Comparison of ENCODE assay signal across 10 mouse cellular contexts in genomic region chr6:97130979-97131378, GRCm38 (mm10). TPM values are rescaled to one million over a fixed set of nuclear protein-coding genes. Genes with fewer than 3 reads are reported as not detected.
DNase-seq lines count a peak whose midpoint lies in the region; ATAC-seq and TF ChIP-seq lines count a peak whose summit lies in the region.
"Had no signal": no experiment of that assay in that cellular context is flagged by ENCODE, and none has a peak within 500 bp of the region (broad histone marks: within the 10 kb centered on the region; RNA-seq: fewer than 3 reads in every experiment).

No protein-coding gene starts in this region.

- H3K9ac ChIP-seq in liver, adult 2 months (ENCODE audit: low read depth, low read length): no peak overlapping the region
- H3K9ac ChIP-seq in liver, embryonic 11.5 days (ENCODE audit: low read depth, low read length): no peak overlapping the region
- H3K9ac ChIP-seq in CH12.LX (ENCODE audit: insufficient read depth, low read depth): no peak overlapping the region

- H3K4me3 ChIP-seq in liver, adult 2 months (ENCODE audit: insufficient read depth, low read depth, low read length): no peak overlapping the region
- H3K4me3 ChIP-seq in liver, embryonic 11.5 days (ENCODE audit: low read depth, low read length): no peak overlapping the region
- H3K4me3 ChIP-seq in CH12.LX (replicated peaks in 1 of 3; ENCODE audit: low read depth in 2 of 3, low read length in 2 of 3, poor library complexity in 1 of 3): no peak overlapping the region

- WGBS in liver, adult 2 months: 78% methylated on average over 5 of the region's 5 CpGs
- 70% methylated on average over 5 of the region's 5 CpGs for WGBS in liver, embryonic 11.5 days

- H3K27ac ChIP-seq in liver, adult 2 months (replicated peaks; ENCODE audit: insufficient read depth, low read depth, low read length): no peak overlapping the region
- no peak overlapping the region for H3K27ac ChIP-seq in liver, embryonic 11.5 days (ENCODE audit: low read depth, low read length)
- no peak overlapping the region for H3K27ac ChIP-seq in CH12.LX (ENCODE audit: insufficient read depth, low read depth)

- no peak for TF ChIP-seq RAD21 in CH12.LX (IDR thresholded peaks at IDR 0.05; ENCODE audit: low read depth, low read length)

- TF ChIP-seq POLR2A in liver, adult 2 months (IDR thresholded peaks at IDR 0.05; ENCODE audit: extremely low read depth, insufficient read depth, low read length): no peak
- TF ChIP-seq POLR2A in CH12.LX (IDR thresholded peaks at IDR 0.05; ENCODE audit: low read depth, low read length): no peak

- in situ Hi-C loops in CH12.LX (cut with MboI; ENCODE audit: low pct_ligation_motif_present, low pct_unique_long_range_greater_than_20kb, low sequenced_read_pairs): no loop called here

- DNase-seq in heart, adult 11 months: peak; percentile 70
- DNase-seq in heart, postnatal 14 days: no peak
- no peak for DNase-seq in liver, adult 2 months (ENCODE audit: extremely low read depth, low read depth, low spot score)
- DNase-seq in liver, embryonic 11.5 days (ENCODE audit: low spot score): no peak
- DNase-seq in CH12.LX (ENCODE audit: extremely low read depth): peak; percentile 30
- peak; percentile 41 for DNase-seq in embryo, embryonic 10.5 days (ENCODE audit: low spot score)
- no peak for DNase-seq in spleen, adult 12 weeks (ENCODE audit: low spot score)
- DNase-seq in gastrocnemius, postnatal 36 days: no peak
- DNase-seq: heart, postnatal 4 days; layer of hippocampus, postnatal 36 days had no signal

- H3K4me1 ChIP-seq in liver, adult 2 months (ENCODE audit: control insufficient read depth, insufficient read depth, low read length): no peaks in the 10 kb centered on the region
- no peaks in the 10 kb centered on the region for H3K4me1 ChIP-seq in liver, embryonic 11.5 days (replicated peaks; ENCODE audit: control insufficient read depth, insufficient read depth, low read length)
- no peaks in the 10 kb centered on the region for H3K4me1 ChIP-seq in CH12.LX (ENCODE audit: control insufficient read depth in 1 of 2, insufficient read depth in 2 of 2)

- TF ChIP-seq EP300 in CH12.LX (IDR thresholded peaks at IDR 0.05; ENCODE audit: low read length): no peak

- peak; percentile 32 for TF ChIP-seq CTCF in liver, adult 2 months (IDR thresholded peaks at IDR 0.05; ENCODE audit: low read depth, low read length)
- peak; percentile 23 to 43; a peak in 2 of 4 replicates for TF ChIP-seq CTCF in CH12.LX (conservative IDR thresholded peaks at IDR 0.05 in 1 of 2, IDR thresholded peaks at IDR 0.05 in 1 of 2; ENCODE audit: low read depth in 2 of 2, low read length in 2 of 2)

- peaks cover 40% of the 10 kb centered on the region for H3K36me3 ChIP-seq in liver, adult 2 months (ENCODE audit: control insufficient read depth, insufficient read depth, low read length)
- no peaks in the 10 kb centered on the region for H3K36me3 ChIP-seq in liver, embryonic 11.5 days (ENCODE audit: control insufficient read depth, insufficient read depth, low read length)
- H3K36me3 ChIP-seq in CH12.LX (replicated peaks in 1 of 2; ENCODE audit: control insufficient read depth in 1 of 2, insufficient read depth in 1 of 2, low read length in 1 of 2): peaks cover 26 to 69% of the 10 kb centered on the region in 2 experiments

- no peaks in the 10 kb centered on the region for H3K27me3 ChIP-seq in liver, adult 2 months (ENCODE audit: control insufficient read depth, insufficient read depth, low read length)
- H3K27me3 ChIP-seq in liver, embryonic 11.5 days (replicated peaks; ENCODE audit: control insufficient read depth, insufficient read depth, low read length): no peaks in the 10 kb centered on the region
- no peaks in the 10 kb centered on the region for H3K27me3 ChIP-seq in CH12.LX (replicated peaks)

- no peak for ATAC-seq in liver, embryonic 11.5 days (replicated peaks; ENCODE audit: low FRiP score)

- no peak overlapping the region for H3K4me2 ChIP-seq in liver, embryonic 11.5 days
- no peak overlapping the region for H3K4me2 ChIP-seq in CH12.LX (ENCODE audit: insufficient read depth, low read depth, poor library complexity, severe bottlenecking)

- dilution Hi-C loops in CH12.LX (cut with MboI; ENCODE audit: extremely low pct_ligation_motif_present, extremely low pct_unique_long_range_greater_than_20kb, low sequenced_read_pairs): no loop called here

- no peaks in the 10 kb centered on the region for H3K9me3 ChIP-seq in liver, embryonic 11.5 days (ENCODE audit: control insufficient read depth, low read length)
- no peaks in the 10 kb centered on the region for H3K9me3 ChIP-seq in CH12.LX (replicated peaks; ENCODE audit: low read length)

- no peaks in the 10 kb centered on the region for H3K79me2 ChIP-seq in liver, adult 2 months (ENCODE audit: control insufficient read depth, insufficient read depth, low read length)
- H3K79me2 ChIP-seq in CH12.LX (replicated peaks; ENCODE audit: control insufficient read depth, extremely low read depth, insufficient read depth, poor library complexity, severe bottlenecking): no peaks in the 10 kb centered on the region

- intact Hi-C loops in heart, postnatal 14 days (cut with DNase I): no loop called here
- intact Hi-C loops in gastrocnemius, postnatal 36 days (cut with DNase I): no loop called here

TF ChIP-seq in CH12.LX, 34 proteins besides CTCF, POLR2A, EP300 and RAD21:
- TF ChIP-seq NELFE (IDR thresholded peaks at IDR 0.05; ENCODE audit: low read depth, low read length): no peak
TF ChIP-seq in CH12.LX: peak in this region for 0.

RNA-seq across cellular contexts. Expression of gene Eogt, which starts 18.0 kb away (rescaled TPM):
- total RNA-seq in heart, postnatal 14 days (2021): 10 to 100 TPM; 15.7 to 16.6 TPM
- 3.3 and 3.9 TPM in 2 replicates for total RNA-seq in liver, adult 2 months (2014; rRNA removed)
- 1.1 and 2.0 TPM in 2 replicates for polyA plus RNA-seq in liver, adult 2 months (2012; rRNA removed)
- 4.9 and 5.6 TPM in 2 replicates for polyA plus RNA-seq in liver, embryonic 11.5 days (2014; fragmentation: Nextera tagmentation; extraction: Ambion mirVana)
- total RNA-seq in CH12.LX (2012; rRNA removed) (10.9 and 11.4 TPM in 2 replicates), CH12.LX (2014; rRNA removed) (8.0 and 10.1 TPM in 2 replicates)
- polyA plus RNA-seq in CH12.LX (2012; ENCODE audit: insufficient read length, low read depth): 13.4 and 13.9 TPM in 2 replicates
- total RNA-seq in gastrocnemius, postnatal 36 days (2021): 1 to 10 TPM; 6.1 to 6.6 TPM

RNA-seq across cellular contexts. Expression of gene Tmf1, which starts 47.9 kb away (rescaled TPM):
- total RNA-seq in heart, postnatal 14 days (2021): 10 to 100 TPM; 32.1 to 34.7 TPM
- 17.6 and 18.0 TPM in 2 replicates for total RNA-seq in liver, adult 2 months (2014; rRNA removed)
- polyA plus RNA-seq in liver, adult 2 months (2012; rRNA removed): 1.6 and 1.8 TPM in 2 replicates
- 21.1 and 21.8 TPM in 2 replicates for polyA plus RNA-seq in liver, embryonic 11.5 days (2014; fragmentation: Nextera tagmentation; extraction: Ambion mirVana)
- total RNA-seq in CH12.LX (2012; rRNA removed): 22.3 and 23.5 TPM in 2 replicates
- total RNA-seq in CH12.LX (2014; rRNA removed): 12.7 and 13.7 TPM in 2 replicates
- 25.1 and 26.4 TPM in 2 replicates for polyA plus RNA-seq in CH12.LX (2012; ENCODE audit: insufficient read length, low read depth)
- 10 to 100 TPM; 37.4 to 42.6 TPM for total RNA-seq in gastrocnemius, postnatal 36 days (2021)

Comparison
In these comparisons a context has a peak if more than half of its experiments do, and no peak if none do; other contexts are left out.
1. DNase-seq: peak in heart, adult 11 months (single experiment), CH12.LX (single experiment) and embryo, embryonic 10.5 days (single experiment); none in heart, postnatal 14 days (0 of 2), liver, adult 2 months (single experiment), liver, embryonic 11.5 days (single experiment), spleen, adult 12 weeks (single experiment) and gastrocnemius, postnatal 36 days (0 of 2).